Mouse (Mus musculus): ENCODE results near the gene Atp6v1c2. TPM values are rescaled to one million over a fixed set of nuclear protein-coding genes. Genes with fewer than 3 reads are reported as not detected.

The Atp6v1c2 gene
- 51.7 TPM for polyA plus RNA-seq (2014; fragmentation: Illumina TruSeq; extraction: RNeasy Lipid Tissue Mini Kit (QIAGEN cat#74804); ENCODE audit: insufficient read depth, low read depth, low replicate concordance)

DNA sequence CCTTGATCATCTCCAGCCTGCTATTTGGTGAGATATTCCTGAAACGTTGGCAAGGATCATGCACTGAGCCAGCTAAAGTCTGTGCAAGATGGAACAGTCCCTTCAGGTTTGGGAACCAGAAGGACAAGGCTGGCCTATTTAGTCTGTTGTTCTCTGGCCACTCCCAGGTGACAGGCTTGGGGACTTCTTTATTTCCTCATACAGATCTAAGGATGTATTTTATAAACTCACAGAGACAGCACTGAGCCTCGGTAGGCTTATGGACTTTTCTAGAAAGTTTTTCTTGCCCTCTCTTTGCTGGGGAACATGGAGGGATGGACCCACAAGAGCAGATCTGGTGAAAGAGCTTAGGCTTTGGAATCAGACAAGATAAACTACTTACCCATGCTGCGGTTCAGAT, at the start of gene Atp6v1c2:
TSS of gene Atp6v1c2 (minus strand) at position 101 of the 400 bp plus-strand sequence.

DNA sequence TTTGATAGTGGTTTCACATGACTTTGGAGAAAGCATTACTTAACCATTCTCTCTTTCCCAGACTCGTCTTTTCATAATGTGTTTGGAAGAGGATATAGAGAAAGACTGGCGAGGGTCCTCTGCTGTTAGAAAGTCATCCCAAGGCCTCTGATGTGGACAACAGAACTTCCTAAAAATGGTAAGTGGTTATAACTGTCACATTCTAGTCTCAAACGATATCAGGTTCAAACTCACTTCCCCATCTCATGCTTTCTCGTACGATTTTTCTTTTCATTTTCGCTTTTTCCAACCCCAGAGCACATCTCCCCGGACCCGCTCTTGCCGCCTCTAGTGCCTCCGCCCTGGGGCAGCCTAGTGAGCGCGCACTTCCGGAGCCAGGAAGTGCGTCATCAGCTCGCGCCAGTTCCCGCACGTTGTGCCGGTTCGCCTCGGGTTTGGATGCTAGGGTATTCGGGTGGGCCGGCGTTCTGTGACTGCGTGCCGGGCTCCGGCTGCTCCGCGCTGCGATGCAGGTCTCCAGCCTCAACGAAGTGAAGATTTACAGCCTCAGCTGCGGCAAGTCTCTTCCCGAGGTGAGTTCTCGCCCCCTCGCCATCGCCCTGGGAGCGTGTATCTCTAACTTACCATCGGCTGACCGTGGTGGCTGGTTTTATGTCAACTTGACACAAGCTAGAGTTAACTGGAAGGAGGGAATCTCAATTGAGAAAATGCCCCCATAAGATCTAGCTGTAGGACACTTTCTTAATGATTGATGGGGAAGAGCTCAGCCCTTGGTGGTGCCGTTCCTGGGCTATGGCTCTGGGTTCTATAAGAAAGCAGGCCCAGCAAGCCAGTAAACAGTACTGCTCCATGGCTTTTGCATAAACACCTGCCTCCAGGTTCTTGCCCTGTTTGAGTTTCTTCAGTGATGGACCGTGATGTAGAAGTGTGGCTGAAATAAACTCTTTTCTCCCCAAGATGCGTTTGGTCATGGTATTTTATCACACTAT, 19.2 kb upstream of the Atp6v1c2 start, which contains the start of gene Nol10:
TSS of gene Nol10 (plus strand) at position 411 of the 989 bp plus-strand sequence.

DNA sequence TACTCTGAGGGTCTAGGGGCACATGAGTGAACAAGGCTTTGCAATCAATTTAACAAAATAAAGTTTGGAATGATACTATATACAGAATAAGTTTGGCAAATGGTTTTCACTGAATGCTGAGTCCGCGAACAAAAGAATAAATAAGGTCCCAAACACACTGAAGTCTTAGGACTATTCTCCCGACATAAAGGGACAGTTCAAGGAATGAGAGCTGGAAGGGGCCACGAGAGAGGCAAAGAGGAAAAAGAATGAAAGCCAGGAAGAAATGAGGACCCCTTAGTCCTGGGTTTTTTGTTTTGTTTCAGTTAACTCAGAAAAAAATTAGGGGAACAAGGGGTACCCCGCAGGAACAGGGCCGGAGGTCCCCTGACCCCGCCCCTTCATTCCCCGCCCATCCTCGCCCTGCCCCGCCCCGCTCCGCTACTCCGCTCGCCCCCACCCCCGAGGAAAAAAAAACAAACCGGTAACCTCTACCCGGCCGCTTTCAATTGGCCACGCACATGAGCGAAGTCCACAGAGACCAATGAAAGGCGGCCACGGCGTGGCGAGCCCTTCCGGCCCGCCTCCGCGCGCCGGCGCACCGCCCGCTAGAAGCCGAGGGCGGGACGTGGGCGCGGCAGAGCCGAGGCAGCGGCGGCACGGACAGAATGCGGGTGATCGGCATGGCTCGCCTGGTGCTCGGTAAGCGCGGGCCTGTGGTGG, 63.0 kb downstream of the Atp6v1c2 start, which contains the start of gene Pdia6:
TSS of gene Pdia6 (plus strand) at position 575 of the 702 bp plus-strand sequence.

Other genes starting within 250 kb of the Atp6v1c2 start
- gene Kcnf1, start 152.5 kb downstream of the Atp6v1c2 start, polyA plus RNA-seq (2014; fragmentation: Illumina TruSeq; extraction: RNeasy Lipid Tissue Mini Kit (QIAGEN cat#74804); ENCODE audit: insufficient read depth, low read depth, low replicate concordance) = 0.22 TPM
- gene Pdia6, start 62.8 kb downstream of the Atp6v1c2 start, polyA plus RNA-seq (2014; fragmentation: Illumina TruSeq; extraction: RNeasy Lipid Tissue Mini Kit (QIAGEN cat#74804); ENCODE audit: insufficient read depth, low read depth, low replicate concordance) = 193 TPM
- 6.1 TPM for gene Nol10, start 19.1 kb upstream of the Atp6v1c2 start, polyA plus RNA-seq (2014; fragmentation: Illumina TruSeq; extraction: RNeasy Lipid Tissue Mini Kit (QIAGEN cat#74804); ENCODE audit: insufficient read depth, low read depth, low replicate concordance)
- gene Odc1, start 215.4 kb upstream of the Atp6v1c2 start, polyA plus RNA-seq (2014; fragmentation: Illumina TruSeq; extraction: RNeasy Lipid Tissue Mini Kit (QIAGEN cat#74804); ENCODE audit: insufficient read depth, low read depth, low replicate concordance) = 78.5 TPM

Measured in lung, adult 10 weeks (tissue).